Mouse (Mus musculus) heart, adult 2 months (tissue): Measurements from ENCODE around the gene Wee1. TPM values are rescaled to one million over a fixed set of nuclear protein-coding genes. Genes with fewer than 3 reads are reported as not detected.

Experiments used
- DNase-seq, 2 experiments: peaks; one replicate each; pipeline ENCODE4 v3.0.0; 2021
- H3K27ac ChIP-seq: fragments of 200-600 bp; 2 replicates; pipeline ENCODE4 v1.8.1; 2022
- H3K27me3 ChIP-seq: fragments of 200-500 bp; 2 replicates; pipeline ENCODE4 v1.6.1; 2012; ENCODE audit warnings: mild to moderate bottlenecking, low read length, inconsistent platforms, mixed read lengths; ENCODE audit not compliant: control insufficient read depth, insufficient read depth
- H3K36me3 ChIP-seq: fragments of 200-500 bp; 2 replicates; pipeline ENCODE4 v1.6.1; 2012; ENCODE audit warnings: low read length, inconsistent platforms; ENCODE audit not compliant: control insufficient read depth, insufficient read depth
- H3K4me1 ChIP-seq: fragments of 200-500 bp; 2 replicates; pipeline ENCODE4 v1.6.1; 2011; ENCODE audit warnings: low read length; ENCODE audit not compliant: control insufficient read depth, insufficient read depth
- H3K4me3 ChIP-seq: fragments of 200-600 bp; 2 replicates; pipeline ENCODE4 v1.8.1; 2022
- H3K79me2 ChIP-seq: fragments of 200-500 bp; replicated peaks from 2 replicates; pipeline ENCODE4 v1.6.1; 2012; ENCODE audit warnings: mild to moderate bottlenecking, inconsistent platforms, low read length, moderate library complexity, mixed read lengths; ENCODE audit not compliant: control insufficient read depth, insufficient read depth
- H3K9ac ChIP-seq: fragments of 200-500 bp; 2 replicates; pipeline ENCODE4 v1.6.1; 2012; ENCODE audit warnings: low read depth, mild to moderate bottlenecking, control low read depth, inconsistent platforms, low read length, mixed read lengths
- CTCF ChIP-seq: fragments of 200-600 bp; IDR thresholded peaks from 2 replicates; pipeline ENCODE4 v1.8.1; 2022; ENCODE audit warnings: antibody characterized with exemption, mild to moderate bottlenecking, moderate library complexity
- EP300 ChIP-seq: fragments of 200-500 bp; IDR thresholded peaks from 2 replicates; pipeline ENCODE4 v1.6.1; 2011; ENCODE audit warnings: low read depth, low read length, control low read depth; ENCODE audit not compliant: insufficient read depth
- POLR2A ChIP-seq: fragments of 200-500 bp; IDR thresholded peaks from 2 replicates; pipeline ENCODE4 v1.6.1; 2011; ENCODE audit warnings: mild to moderate bottlenecking, low read depth, low read length, control low read depth; ENCODE audit not compliant: insufficient read depth
- WGBS: fragments of 180-500 bp; shearing (Covaris S2); methylation state at CpG from one replicate; pipeline ENCODE4 v1.1.7; 2018; 5-methylcytosine and 5-hydroxymethylcytosine counted together
- intact Hi-C: fragments of 180-260 bp; cut with DNase I; formaldehyde crosslinking; loops from one replicate; pipeline ENCODE4 v1.15.1; 2025
- polyA plus RNA-seq: library from polyadenylated mRNA; depleted of rRNA; stranded (reverse); fragments of >200 nt; gene quantifications from 2 replicates; pipeline ENCODE4 v1.2.3, GENCODE M21; 2012
- total RNA-seq, 2 experiments: library from RNA; stranded (reverse); gene quantifications; 2 replicates each; pipeline ENCODE4 v1.2.3; 2021

Wee1 gene
- total and polyA plus RNA-seq, 3 experiments, result 2.7 to 8.6 (median 8.3) TPM

- no peaks in the 10 kb centered on the region for H3K27me3 ChIP-seq
- WGBS, result 79% methylated on average over 7 of the region's 7 CpGs
- no peak overlapping the region for H3K9ac ChIP-seq
- no peak for TF ChIP-seq EP300
- no peak for TF ChIP-seq CTCF
- TF ChIP-seq POLR2A, result no peak
- H3K79me2 ChIP-seq, result no peaks in the 10 kb centered on the region
- intact Hi-C loops, result no loop called here
- peaks cover 14% of the 10 kb centered on the region for H3K36me3 ChIP-seq
- H3K4me3 ChIP-seq, result no peak overlapping the region
- no peak overlapping the region for H3K27ac ChIP-seq
- no peak for DNase-seq
- H3K4me1 ChIP-seq, result no peaks in the 10 kb centered on the region
These were observed 30.2 kb upstream of the Wee1 start for GRCm38 (mm10) chr7:110091670-110092069.

GRCm38 (mm10) chr7:110096332-110096731 lies 25.5 kb upstream of the Wee1 start:
- 0 out of 2 replicates have a peak, but pooled peaks have one; percentile 25 for TF ChIP-seq CTCF
- no peak for TF ChIP-seq EP300
- TF ChIP-seq POLR2A, result no peak
- Histone ChIP-seq H3K79me2 (no peaks in the 10 kb centered on the region), H3K4me3 (no peak overlapping the region), H3K4me1 (peaks cover 2% of the 10 kb centered on the region; the same call in 1 of the 2 replicates), H3K36me3 (peaks cover 3% of the 10 kb centered on the region), H3K27ac (no peak overlapping the region), H3K27me3 (no peaks in the 10 kb centered on the region), H3K9ac (no peak overlapping the region)
- WGBS, result 76% methylated on average over 4 of the region's 4 CpGs
- no peak for DNase-seq
- intact Hi-C loops, result no loop called here

DNA sequence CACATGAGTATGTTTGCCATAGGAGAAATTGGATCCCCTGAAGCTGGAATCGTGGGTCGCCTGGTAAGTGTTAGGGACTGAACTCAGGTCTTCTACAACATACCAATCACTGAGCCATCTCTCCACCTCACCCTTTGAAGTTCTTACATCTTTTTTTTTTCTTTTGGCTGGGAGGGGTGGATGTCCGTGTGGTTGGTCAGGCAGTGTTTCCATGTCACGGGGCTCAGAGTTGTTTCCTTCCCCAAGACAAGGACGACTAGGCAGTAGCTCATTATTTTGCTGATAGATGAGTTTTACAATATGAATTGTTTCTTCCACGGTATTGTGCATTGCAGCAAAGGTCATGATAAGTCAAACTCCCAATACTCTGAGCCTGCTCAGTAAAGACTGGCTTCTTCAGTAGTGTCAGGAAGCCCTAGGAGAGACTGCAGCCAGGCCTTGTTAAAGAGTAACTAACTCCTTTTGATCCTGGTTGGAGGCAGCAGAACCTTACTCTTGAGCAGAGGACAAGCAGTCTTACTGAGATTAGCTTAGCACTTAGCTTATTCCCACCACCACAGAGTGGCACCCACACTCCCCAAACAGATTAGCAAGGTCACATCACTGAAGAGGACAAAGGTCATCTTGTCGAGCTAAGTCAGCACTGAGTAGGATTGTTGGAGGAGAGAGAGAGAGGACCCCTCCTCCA lies 24.6 kb upstream of the Wee1 start:
- TF ChIP-seq EP300 (no peak), POLR2A (no peak), CTCF (no peak)
- H3K79me2 ChIP-seq, result no peaks in the 10 kb centered on the region
- peaks cover 2% of the 10 kb centered on the region; the same call in 1 of the 2 replicates for H3K4me1 ChIP-seq
- 60% methylated on average over 7 of the region's 7 CpGs for WGBS
- H3K36me3 ChIP-seq, result peaks cover 3% of the 10 kb centered on the region
- no peak for DNase-seq
- no peak overlapping the region for H3K4me3 ChIP-seq
- H3K27ac ChIP-seq, result no peak overlapping the region
- H3K9ac ChIP-seq, result no peak overlapping the region
- no peaks in the 10 kb centered on the region for H3K27me3 ChIP-seq
- intact Hi-C loops, result no loop called here

- Histone ChIP-seq H3K9ac (no peak overlapping the region), H3K27me3 (no peaks in the 10 kb centered on the region), H3K4me3 (no peak overlapping the region), H3K4me1 (peaks cover 2% of the 10 kb centered on the region; the same call in 1 of the 2 replicates), H3K27ac (no peak overlapping the region), H3K36me3 (no peaks in the 10 kb centered on the region), H3K79me2 (no peaks in the 10 kb centered on the region)
- intact Hi-C loops, result no loop called here
- no peak for TF ChIP-seq POLR2A
- no peak for TF ChIP-seq CTCF
- TF ChIP-seq EP300, result no peak
- WGBS, result 58% methylated on average over 6 of the region's 6 CpGs
- no peak for DNase-seq
These were observed 21.0 kb upstream of the Wee1 start for GRCm38 (mm10) chr7:110100854-110101253.

DNA sequence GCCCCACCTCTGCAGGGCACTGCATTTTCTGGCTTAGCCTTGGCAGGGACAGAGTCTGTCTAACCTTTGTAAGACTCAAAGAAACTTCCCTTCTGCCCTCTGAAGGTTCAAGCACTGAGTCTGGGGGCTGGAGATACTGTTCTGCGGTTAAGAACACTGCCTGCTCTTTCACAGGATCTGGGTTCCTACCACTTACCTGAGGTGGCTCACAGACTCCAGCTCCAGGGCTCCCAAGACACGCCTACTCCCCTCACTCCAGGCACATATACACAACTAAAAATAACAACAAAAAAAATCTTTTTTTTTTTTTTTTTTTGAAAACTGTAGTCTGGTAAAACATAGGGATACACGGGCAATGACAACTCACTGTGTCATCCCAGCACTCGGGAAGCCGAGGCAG lies 20.6 kb upstream of the Wee1 start:
- Histone ChIP-seq H3K79me2 (no peaks in the 10 kb centered on the region), H3K36me3 (no peaks in the 10 kb centered on the region), H3K27me3 (no peaks in the 10 kb centered on the region), H3K4me3 (no peak overlapping the region), H3K4me1 (peaks cover 2% of the 10 kb centered on the region; the same call in 1 of the 2 replicates), H3K9ac (no peak overlapping the region), H3K27ac (no peak overlapping the region)
- WGBS, result 81% methylated on average over 5 of the region's 5 CpGs
- intact Hi-C loops, result no loop called here
- no peak for DNase-seq
- TF ChIP-seq CTCF (no peak), POLR2A (no peak), EP300 (no peak)

GRCm38 (mm10) chr7:110105041-110105440 lies 16.8 kb upstream of the Wee1 start:
- intact Hi-C loops, result no loop called here
- H3K27ac ChIP-seq, result no peak overlapping the region

More at GRCm38 (mm10) chr7:110105041-110105440, 16.8 kb upstream of the Wee1 start:
- WGBS, result 86% methylated on average over 5 of the region's 5 CpGs
- Histone ChIP-seq H3K4me3 (no peak overlapping the region), H3K36me3 (no peaks in the 10 kb centered on the region), H3K27me3 (no peaks in the 10 kb centered on the region), H3K4me1 (peaks cover 9% of the 10 kb centered on the region), H3K79me2 (no peaks in the 10 kb centered on the region), H3K9ac (no peak overlapping the region)
- no peak for DNase-seq
- no peak for TF ChIP-seq CTCF
- TF ChIP-seq EP300, result no peak
- no peak for TF ChIP-seq POLR2A
